32 mouse cellular contexts compared by ENCODE assay signal in the genomic region with DNA sequence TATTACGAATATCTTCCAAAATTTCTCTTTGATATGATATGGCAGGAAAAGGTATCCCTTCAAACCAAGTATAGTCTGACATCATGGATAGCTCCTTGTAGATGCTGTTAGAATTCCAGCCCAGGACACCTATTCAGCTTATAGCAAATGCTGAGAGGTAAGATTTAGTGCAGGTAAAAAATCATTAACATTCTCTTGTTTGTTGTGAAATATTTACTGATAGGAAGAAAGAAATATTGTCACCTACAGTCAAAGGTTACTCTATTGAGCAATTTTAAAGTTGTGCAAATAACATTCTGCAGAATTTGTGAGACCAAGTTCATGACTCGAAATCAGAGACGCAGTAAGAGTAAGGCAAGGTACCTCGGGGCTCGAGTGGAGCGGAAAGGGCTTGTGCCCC. TPM values are rescaled to one million over a fixed set of nuclear protein-coding genes. Genes with fewer than 3 reads are reported as not detected.
"Had no signal": no experiment of that assay in that cellular context is flagged by ENCODE, and none has a peak within 500 bp of the region (broad histone marks: within the 10 kb centered on the region; RNA-seq: fewer than 3 reads in every experiment).

TSS of gene Sult2a4 (minus strand) at position 101 of the 400 bp plus-strand sequence.

RNA-seq across cellular contexts. Expression of gene Sult2a4, which starts in this region (rescaled TPM):
- total RNA-seq: common myeloid progenitor, adult 5-6 weeks; forebrain, postnatal 0 days; gastrocnemius, adult 18-20 months; gastrocnemius, adult 2 months; gastrocnemius, adult 8-10 months; gastrocnemius, postnatal 10 days; gastrocnemius, postnatal 14 days; gastrocnemius, postnatal 25 days; gastrocnemius, postnatal 36 days; gastrocnemius, postnatal 4 days; granulocyte monocyte progenitor cell, adult 5-6 weeks; heart, adult 18-20 months; heart, adult 2 months; heart, adult 8-10 months had no signal
- polyA plus RNA-seq: cortical plate, adult 2 months; embryonic facial prominence, embryonic 10.5 days; embryonic facial prominence, embryonic 11.5 days; embryonic facial prominence, embryonic 12.5 days; embryonic facial prominence, embryonic 13.5 days; embryonic facial prominence, embryonic 14.5 days; embryonic facial prominence, embryonic 15.5 days; erythroblast, embryonic 14.5 days; forebrain, embryonic 10.5 days; forebrain, embryonic 11.5 days; forebrain, embryonic 12.5 days; forebrain, embryonic 13.5 days; forebrain, embryonic 14.5 days; forebrain, embryonic 15.5 days; forebrain, embryonic 16.5 days; forebrain, postnatal 0 days; frontal cortex, adult 2 months; gonadal fat pad, adult 2 months; heart, adult 2 months; heart, embryonic 10.5 days had no signal
